Comparison of ENCODE assay signal across 21 mouse cellular contexts in the genomic region with DNA sequence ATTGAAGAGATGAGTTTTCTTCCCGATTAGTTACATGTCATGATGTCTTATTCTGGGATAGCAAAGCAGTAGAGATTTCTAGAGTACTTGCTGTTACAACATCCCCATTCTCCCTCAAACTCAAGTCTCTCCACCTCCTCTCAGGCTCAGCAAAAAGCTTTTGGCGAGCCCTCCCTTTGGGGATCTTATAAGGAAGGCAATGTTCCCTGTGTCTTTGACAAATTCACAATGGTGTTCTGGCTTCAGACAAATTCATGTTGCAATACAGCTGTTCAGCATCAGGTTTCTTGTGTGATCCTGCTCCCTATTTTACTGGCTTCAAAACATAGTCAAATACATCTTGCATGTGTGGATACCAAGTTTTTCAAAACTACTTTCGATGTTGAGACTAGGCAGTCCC. TPM values are rescaled to one million over a fixed set of nuclear protein-coding genes. Genes with fewer than 3 reads are reported as not detected.
"Had no signal": no experiment of that assay in that cellular context is flagged by ENCODE, and none has a peak within 500 bp of the region (broad histone marks: within the 10 kb centered on the region; RNA-seq: fewer than 3 reads in every experiment).

No protein-coding gene starts in this region.

- H3K4me3 ChIP-seq: midbrain, embryonic 10.5 days; midbrain, embryonic 12.5 days; myocyte; neural tube, embryonic 13.5 days; neural tube, embryonic 15.5 days; stomach, embryonic 15.5 days had no signal

- H3K9ac ChIP-seq: lung, embryonic 14.5 days; midbrain, embryonic 12.5 days; neural tube, embryonic 13.5 days; neural tube, embryonic 15.5 days; stomach, embryonic 15.5 days had no signal

- DNase-seq: lung, embryonic 14.5 days; lung, postnatal 4 days; midbrain, embryonic 14.5 days; retina, postnatal 1 day; right cerebral cortex, adult 18-20 months; right cerebral cortex, postnatal 25 days; right cerebral cortex, postnatal 4 days; thymus, adult 2 months; thymus, postnatal 25 days; thymus, postnatal 4 days had no signal

- H3K36me3 ChIP-seq: midbrain, embryonic 12.5 days; neural tube, embryonic 15.5 days; stomach, embryonic 15.5 days had no signal

- H3K4me1 ChIP-seq: midbrain, embryonic 10.5 days; midbrain, embryonic 12.5 days; neural tube, embryonic 15.5 days; stomach, embryonic 15.5 days had no signal

- H3K9me3 ChIP-seq: midbrain, embryonic 10.5 days; midbrain, embryonic 12.5 days; neural tube, embryonic 13.5 days; neural tube, embryonic 15.5 days; stomach, embryonic 15.5 days had no signal

- H3K27ac ChIP-seq: midbrain, embryonic 10.5 days; midbrain, embryonic 12.5 days; neural tube, embryonic 13.5 days; neural tube, embryonic 15.5 days; stomach, embryonic 15.5 days; stomach, postnatal 0 days had no signal

- H3K27me3 ChIP-seq: midbrain, embryonic 12.5 days; neural tube, embryonic 13.5 days; neural tube, embryonic 15.5 days; stomach, embryonic 15.5 days had no signal

- ATAC-seq: midbrain, embryonic 16.5 days had no signal

- H3K4me2 ChIP-seq: lung, embryonic 14.5 days; midbrain, embryonic 12.5 days; neural tube, embryonic 13.5 days; neural tube, embryonic 15.5 days; stomach, embryonic 15.5 days had no signal

RNA-seq across cellular contexts. Expression of a gene that starts 52.4 kb away (rescaled TPM):
- total RNA-seq: megakaryocyte, adult 5-6 weeks; megakaryocyte-erythroid progenitor cell, adult 5-6 weeks had no signal

RNA-seq across cellular contexts. Expression of a gene that starts 53.5 kb away (rescaled TPM):
- total RNA-seq: megakaryocyte, adult 5-6 weeks; megakaryocyte-erythroid progenitor cell, adult 5-6 weeks had no signal
- polyA plus RNA-seq: spleen, adult 2 months had no signal
